Mouse (Mus musculus) adrenal gland, postnatal 36 days (tissue): ENCODE measurements around the gene Iqgap3. TPM values are rescaled to one million over a fixed set of nuclear protein-coding genes. Genes with fewer than 3 reads are reported as not detected.

Source experiments
- DNase-seq, 2 experiments: peaks; one replicate each; pipeline ENCODE4 v3.0.0; 2021; ENCODE audit warnings: mixed read lengths in 1 of 2
- long read RNA-seq, 2 experiments: library from polyadenylated mRNA; stranded (forward); transcript quantifications; one replicate each; pipeline ENCODE4 v2.0.0; 2021; ENCODE audit warnings: borderline sequencing depth in 2 of 2
- total RNA-seq, 2 experiments: library from RNA; stranded (reverse); gene quantifications; 2 replicates each; pipeline ENCODE4 v1.2.3; 2021

Iqgap3 gene
- 1 to 10 TPM; 2.1 to 2.2 TPM for total RNA-seq
- long read RNA-seq, experiment 1: 0 reads
- long read RNA-seq, experiment 2, partial matches to known transcripts: 1 of 1 reads
- long read RNA-seq, experiment 2, other reads (novel, unspliced or antisense): 0 of 1 reads

GRCm38 (mm10) chr3:88081345-88082223 lies at the start of gene Iqgap3:
Iqgap3 (plus strand) TSS chr3:88081971.
- peak; percentile 92 to 94 for DNase-seq

- DNase-seq: no peak
Measured at GRCm38 (mm10) chr3:88033506-88033905, 48.3 kb upstream of the Iqgap3 start.

- DNase-seq: no peak
Measured at GRCm38 (mm10) chr3:88035561-88036293, 46.0 kb upstream of the Iqgap3 start.

- DNase-seq: peak; percentile 85 to 91
Measured at GRCm38 (mm10) chr3:88042661-88043421, 38.9 kb upstream of the Iqgap3 start, which contains the start of gene Gpatch4. Gpatch4 (plus strand) TSS chr3:88043108.

GRCm38 (mm10) chr3:88049532-88049931 lies 32.2 kb upstream of the Iqgap3 start:
- no peak for DNase-seq

- DNase-seq: no peak
Measured at GRCm38 (mm10) chr3:88057030-88057429, 24.7 kb upstream of the Iqgap3 start.

- peak; percentile 91 to 94 for DNase-seq
Measured at GRCm38 (mm10) chr3:88057902-88058696, 23.7 kb upstream of the Iqgap3 start, which contains the start of gene Naxe. Naxe (minus strand) TSS chr3:88058495.

- no peak for DNase-seq
Measured at GRCm38 (mm10) chr3:88068386-88068785, 13.4 kb upstream of the Iqgap3 start.

GRCm38 (mm10) chr3:88071783-88072182 lies 10.0 kb upstream of the Iqgap3 start:
- DNase-seq: peak; percentile 87

- DNase-seq: no peak
Measured at GRCm38 (mm10) chr3:88073631-88074030, 8.1 kb upstream of the Iqgap3 start.

GRCm38 (mm10) chr3:88074351-88074750 lies 7.4 kb upstream of the Iqgap3 start:
- DNase-seq: no peak

- no peak for DNase-seq
Measured at GRCm38 (mm10) chr3:88074766-88075165, 7.0 kb upstream of the Iqgap3 start.

- DNase-seq: no peak
Measured at GRCm38 (mm10) chr3:88077441-88077840, 4.3 kb upstream of the Iqgap3 start.

GRCm38 (mm10) chr3:88078204-88078603 lies 3.6 kb upstream of the Iqgap3 start, which contains the start of gene Ttc24:
Ttc24 (minus strand) TSS chr3:88078304.
- no peak for DNase-seq

- DNase-seq: no peak
Measured at GRCm38 (mm10) chr3:88082224-88082618, 450 bp downstream of the Iqgap3 start.

GRCm38 (mm10) chr3:88082663-88083062 lies 892 bp downstream of the Iqgap3 start:
- DNase-seq: no peak

GRCm38 (mm10) chr3:88084001-88084400 lies 2.2 kb downstream of the Iqgap3 start:
- DNase-seq: no peak

GRCm38 (mm10) chr3:88085459-88085858 lies 3.7 kb downstream of the Iqgap3 start:
- no peak for DNase-seq

- peak; percentile 34 to 43 for DNase-seq
Measured at GRCm38 (mm10) chr3:88087688-88088087, 5.9 kb downstream of the Iqgap3 start.

GRCm38 (mm10) chr3:88090106-88090505 lies 8.3 kb downstream of the Iqgap3 start:
- DNase-seq: no peak

GRCm38 (mm10) chr3:88090616-88091015 lies 8.8 kb downstream of the Iqgap3 start:
- DNase-seq: no peak
